Mouse (Mus musculus) cerebellum, postnatal 4 days (tissue): ENCODE results near the gene 1700020L24Rik.

ENCODE experiments used
- DNase-seq, 2 experiments: peaks; one replicate each; pipeline ENCODE4 v3.0.0; 2022; ENCODE audit warnings: low spot score in 2 of 2, mixed read lengths in 1 of 2

The 1700020L24Rik gene

GRCm38 (mm10) chr11:83440081-83441064 is 2.9 kb downstream of the 1700020L24Rik start:
- DNase-seq = peak; percentile 83 to 90

- no peak for DNase-seq
These were observed 3.8 kb downstream of the 1700020L24Rik start for GRCm38 (mm10) chr11:83441235-83441634.

- DNase-seq = peak; percentile 58 to 88
These were observed 5.3 kb downstream of the 1700020L24Rik start for GRCm38 (mm10) chr11:83442596-83443267.

- DNase-seq = no peak
These were observed 6.3 kb downstream of the 1700020L24Rik start for GRCm38 (mm10) chr11:83443824-83444223.

GRCm38 (mm10) chr11:83445001-83445400 is 7.5 kb downstream of the 1700020L24Rik start:
- DNase-seq = no peak

- no peak for DNase-seq
These were observed 10.1 kb downstream of the 1700020L24Rik start for GRCm38 (mm10) chr11:83447612-83448011.

GRCm38 (mm10) chr11:83448021-83448926 is 10.8 kb downstream of the 1700020L24Rik start:
- no peak for DNase-seq

GRCm38 (mm10) chr11:83448927-83449236 is 11.4 kb downstream of the 1700020L24Rik start:
- no peak for DNase-seq

- no peak for DNase-seq
These were observed 11.8 kb downstream of the 1700020L24Rik start for GRCm38 (mm10) chr11:83449298-83449697.

- DNase-seq = no peak
These were observed 13.1 kb downstream of the 1700020L24Rik start for GRCm38 (mm10) chr11:83450550-83450949.

GRCm38 (mm10) chr11:83451281-83451680 is 13.8 kb downstream of the 1700020L24Rik start:
- no peak for DNase-seq

GRCm38 (mm10) chr11:83454548-83454947 is 17.1 kb downstream of the 1700020L24Rik start:
- DNase-seq = no peak

GRCm38 (mm10) chr11:83455608-83456007 is 18.1 kb downstream of the 1700020L24Rik start:
- no peak for DNase-seq

GRCm38 (mm10) chr11:83457257-83457656 is 19.8 kb downstream of the 1700020L24Rik start:
- no peak for DNase-seq

GRCm38 (mm10) chr11:83457912-83458601 is 20.6 kb downstream of the 1700020L24Rik start:
- no peak for DNase-seq

GRCm38 (mm10) chr11:83461462-83462027 is 24.1 kb downstream of the 1700020L24Rik start:
- no peak for DNase-seq

- DNase-seq = peak in 1 of 2 experiments; percentile 60
These were observed 25.3 kb downstream of the 1700020L24Rik start, which contains the start of gene Mmp28 for GRCm38 (mm10) chr11:83462711-83463244. Gene Mmp28, minus strand, starts transcription at chr11:83463071.

- DNase-seq = peak in 1 of 2 experiments; percentile 81
These were observed 28.5 kb downstream of the 1700020L24Rik start for GRCm38 (mm10) chr11:83465976-83466375.

GRCm38 (mm10) chr11:83467120-83467652 is 29.7 kb downstream of the 1700020L24Rik start:
- peak; percentile 43 to 85 for DNase-seq

GRCm38 (mm10) chr11:83468765-83469164 is 31.3 kb downstream of the 1700020L24Rik start:
- DNase-seq = no peak
